Mouse (Mus musculus): ENCODE results near the gene Trim50. TPM values are rescaled to one million over a fixed set of nuclear protein-coding genes. Genes with fewer than 3 reads are reported as not detected.
A peak's percentile ranks its signal among the peaks of the same experiment; 100 is the strongest.

The Trim50 gene
- polyA plus RNA-seq, 1 experiment from 2014 or later: 3.5 TPM

DNA sequence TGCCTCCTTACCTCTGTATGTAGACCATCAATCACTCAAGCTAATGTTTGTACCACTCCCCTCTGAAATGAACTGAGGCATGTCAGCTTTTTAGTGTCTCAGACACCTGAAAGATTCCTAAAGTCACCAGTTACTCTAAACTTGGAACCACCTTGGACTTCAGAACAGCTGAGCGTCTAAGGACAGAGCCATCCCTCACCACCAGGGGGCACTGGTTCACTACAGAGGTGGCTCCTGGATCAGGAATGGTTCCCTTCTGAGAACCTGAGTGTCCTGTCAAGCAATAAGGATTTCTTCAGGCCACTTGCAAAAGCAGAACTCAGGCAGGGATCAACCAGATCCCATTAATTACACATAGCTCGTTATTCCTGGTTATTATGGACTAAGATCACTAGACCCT lies 47.1 kb downstream of the Trim50 start:
- WGBS: 8% methylated on average over 2 of the region's 2 CpGs
- ATAC-seq (ENCODE audit: low FRiP score, low TSS enrichment) (0 out of 2 replicates have a peak, but pooled peaks have one; percentile 39), DNase-seq (ENCODE audit: low spot score) (peak; percentile 86)
- TF ChIP-seq EP300 (optimal IDR thresholded peaks at IDR 0.05): no peak
- TF ChIP-seq CTCF (IDR thresholded peaks at IDR 0.05; ENCODE audit: low read depth): peak; percentile 97
- H3K4me2 ChIP-seq (replicated peaks; ENCODE audit: low read depth): no peak overlapping the region
- H3K4me3 ChIP-seq (ENCODE audit: low read depth, low read length): no peak overlapping the region
- no peak overlapping the region for H3K27ac ChIP-seq (replicated peaks)
- H3K9me3 ChIP-seq (ENCODE audit: control insufficient read depth, low read length): no peaks in the 10 kb centered on the region
- no peaks in the 10 kb centered on the region for H3K27me3 ChIP-seq (ENCODE audit: control insufficient read depth, insufficient read depth, low read length)
- H3K4me1 ChIP-seq (replicated peaks; ENCODE audit: control insufficient read depth, insufficient read depth): no peaks in the 10 kb centered on the region
- no peaks in the 10 kb centered on the region for H3K36me3 ChIP-seq (ENCODE audit: control insufficient read depth, insufficient read depth, low read length)
- H3K9ac ChIP-seq (ENCODE audit: low read length): no peak overlapping the region

DNA sequence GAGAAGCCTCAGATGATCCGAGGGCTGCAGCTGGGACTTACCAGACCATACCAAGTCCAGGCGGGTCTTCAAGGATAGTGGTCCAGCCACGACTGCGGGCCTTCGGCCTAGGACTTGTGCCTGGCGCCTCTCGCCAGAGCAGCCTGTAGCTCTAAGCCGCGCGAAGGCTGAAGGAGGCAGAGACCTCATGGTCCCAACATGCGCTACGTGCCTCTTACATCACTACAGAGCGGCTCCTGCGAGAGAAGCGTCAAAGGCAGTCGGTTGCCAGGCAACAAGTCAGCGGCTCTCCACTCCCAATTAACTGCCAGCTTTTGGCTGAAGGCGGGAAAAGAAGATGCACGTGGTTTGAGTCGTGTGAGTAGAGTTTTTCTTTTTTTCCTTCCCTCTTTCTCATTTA lies 51.5 kb downstream of the Trim50 start:
- peak; percentile 63; the same call in 1 of the 2 replicates for ATAC-seq (ENCODE audit: low FRiP score, low TSS enrichment)
- H3K36me3 ChIP-seq (ENCODE audit: control insufficient read depth, insufficient read depth, low read length): no peaks in the 10 kb centered on the region
- H3K9ac ChIP-seq (ENCODE audit: low read length): no peak overlapping the region
- WGBS: 36% methylated on average over 20 of the region's 20 CpGs
- no peak overlapping the region for H3K4me3 ChIP-seq (ENCODE audit: low read depth, low read length)
- DNase-seq (ENCODE audit: low spot score): no peak
- H3K4me2 ChIP-seq (replicated peaks; ENCODE audit: low read depth): no peak overlapping the region
- no peak for TF ChIP-seq EP300 (optimal IDR thresholded peaks at IDR 0.05)
- no peak for TF ChIP-seq CTCF (IDR thresholded peaks at IDR 0.05; ENCODE audit: low read depth)
- no peaks in the 10 kb centered on the region for H3K4me1 ChIP-seq (replicated peaks; ENCODE audit: control insufficient read depth, insufficient read depth)
- no peak overlapping the region for H3K27ac ChIP-seq (replicated peaks)
- H3K27me3 ChIP-seq (ENCODE audit: control insufficient read depth, insufficient read depth, low read length): no peaks in the 10 kb centered on the region
- H3K9me3 ChIP-seq (ENCODE audit: control insufficient read depth, low read length): no peaks in the 10 kb centered on the region

DNA sequence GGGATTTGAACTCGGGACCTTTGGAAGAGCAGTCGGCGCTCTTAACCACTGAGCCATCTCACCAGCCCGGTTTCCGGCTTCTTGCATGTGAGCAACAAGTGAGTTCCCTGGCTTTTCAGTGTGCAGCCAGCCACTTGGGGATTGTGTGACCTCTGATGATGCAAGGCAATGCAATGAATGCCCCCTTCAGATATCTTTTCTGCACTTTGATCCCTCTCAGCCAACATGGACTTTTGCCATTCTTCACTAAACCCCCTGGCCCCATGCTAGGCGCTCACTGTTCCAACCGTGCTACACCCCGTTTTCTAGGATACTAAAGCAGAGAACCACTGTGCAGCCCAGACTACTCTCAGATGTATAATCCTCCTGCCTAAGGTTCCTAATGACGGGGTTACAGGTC lies 52.3 kb downstream of the Trim50 start:
- H3K4me2 ChIP-seq (replicated peaks; ENCODE audit: low read depth): no peak overlapping the region
- no peak for TF ChIP-seq CTCF (IDR thresholded peaks at IDR 0.05; ENCODE audit: low read depth)
- TF ChIP-seq EP300 (optimal IDR thresholded peaks at IDR 0.05): no peak

DNA sequence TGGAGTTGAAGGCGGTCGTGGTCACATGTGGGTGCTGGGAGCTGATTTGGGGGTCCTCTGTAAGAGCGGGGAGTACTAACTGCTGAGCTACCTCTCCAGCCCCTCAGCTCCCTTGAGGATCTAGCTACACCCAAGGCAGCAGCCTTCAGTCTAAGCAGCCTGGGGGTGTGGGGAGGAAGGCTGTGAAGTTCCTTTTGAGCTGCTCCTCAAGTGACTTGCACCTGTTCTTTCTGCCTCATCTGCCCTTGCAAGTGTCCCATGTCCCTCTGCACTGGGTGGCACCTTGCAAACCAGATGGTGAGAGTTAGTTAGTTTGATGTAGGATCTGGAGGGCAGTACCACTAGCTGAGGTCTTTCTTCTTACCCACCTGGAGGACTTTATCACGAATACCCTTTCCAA lies 55.0 kb downstream of the Trim50 start:
- DNase-seq (ENCODE audit: low spot score) (no peak), ATAC-seq (ENCODE audit: low FRiP score, low TSS enrichment) (no peak)
- no peaks in the 10 kb centered on the region for H3K4me1 ChIP-seq (replicated peaks; ENCODE audit: control insufficient read depth, insufficient read depth)
- no peak overlapping the region for H3K9ac ChIP-seq (ENCODE audit: low read length)
- no peak overlapping the region for H3K4me3 ChIP-seq (ENCODE audit: low read depth, low read length)
- H3K27ac ChIP-seq (replicated peaks): no peak overlapping the region
- H3K27me3 ChIP-seq (ENCODE audit: control insufficient read depth, insufficient read depth, low read length): no peaks in the 10 kb centered on the region
- TF ChIP-seq CTCF (IDR thresholded peaks at IDR 0.05; ENCODE audit: low read depth) (no peak), EP300 (optimal IDR thresholded peaks at IDR 0.05) (no peak)
- no peaks in the 10 kb centered on the region for H3K36me3 ChIP-seq (ENCODE audit: control insufficient read depth, insufficient read depth, low read length)
- no peak overlapping the region for H3K4me2 ChIP-seq (replicated peaks; ENCODE audit: low read depth)
- WGBS: 80% methylated on average over 4 of the region's 4 CpGs
- no peaks in the 10 kb centered on the region for H3K9me3 ChIP-seq (ENCODE audit: control insufficient read depth, low read length)

More for the DNA sequence above, 52.3 kb downstream of the Trim50 start:
- Histone ChIP-seq H3K9ac (ENCODE audit: low read length) (no peak overlapping the region), H3K9me3 (ENCODE audit: control insufficient read depth, low read length) (no peaks in the 10 kb centered on the region), H3K4me1 (replicated peaks; ENCODE audit: control insufficient read depth, insufficient read depth) (no peaks in the 10 kb centered on the region), H3K4me3 (ENCODE audit: low read depth, low read length) (no peak overlapping the region), H3K36me3 (ENCODE audit: control insufficient read depth, insufficient read depth, low read length) (no peaks in the 10 kb centered on the region), H3K27me3 (ENCODE audit: control insufficient read depth, insufficient read depth, low read length) (no peaks in the 10 kb centered on the region), H3K27ac (replicated peaks) (no peak overlapping the region)
- DNase-seq (ENCODE audit: low spot score): no peak
- 78% methylated on average over 9 of the region's 9 CpGs for WGBS
- ATAC-seq (ENCODE audit: low FRiP score, low TSS enrichment): no peak

DNA sequence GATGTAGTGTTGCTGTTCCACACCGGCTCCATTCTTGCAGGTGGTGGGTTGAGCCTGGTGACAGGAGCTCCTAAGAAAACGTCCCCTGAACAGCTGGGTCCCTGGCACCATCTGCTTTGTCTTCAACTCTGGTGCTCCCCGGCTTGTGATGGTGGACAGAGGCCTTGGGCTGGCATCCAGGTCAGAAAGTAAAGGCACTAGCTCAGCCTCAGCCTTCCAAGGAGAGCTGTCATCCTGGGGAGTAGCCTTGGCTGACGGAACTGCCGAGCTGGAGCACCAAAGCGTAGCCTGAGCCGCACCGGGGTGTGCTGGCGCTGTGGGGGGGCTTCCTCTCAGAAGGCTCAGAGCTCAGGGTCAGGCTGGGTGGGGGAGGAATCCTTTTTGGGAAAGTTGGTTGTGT lies 57.2 kb downstream of the Trim50 start:
- Histone ChIP-seq H3K9ac (ENCODE audit: low read length) (no peak overlapping the region), H3K36me3 (ENCODE audit: control insufficient read depth, insufficient read depth, low read length) (no peaks in the 10 kb centered on the region), H3K4me3 (ENCODE audit: low read depth, low read length) (no peak overlapping the region), H3K4me2 (replicated peaks; ENCODE audit: low read depth) (no peak overlapping the region), H3K27me3 (ENCODE audit: control insufficient read depth, insufficient read depth, low read length) (no peaks in the 10 kb centered on the region), H3K27ac (replicated peaks) (no peak overlapping the region), H3K9me3 (ENCODE audit: control insufficient read depth, low read length) (no peaks in the 10 kb centered on the region), H3K4me1 (replicated peaks; ENCODE audit: control insufficient read depth, insufficient read depth) (no peaks in the 10 kb centered on the region)
- no peak for DNase-seq (ENCODE audit: low spot score)
- no peak for TF ChIP-seq CTCF (IDR thresholded peaks at IDR 0.05; ENCODE audit: low read depth)
- no peak for TF ChIP-seq EP300 (optimal IDR thresholded peaks at IDR 0.05)
- 92% methylated on average over 9 of the region's 9 CpGs for WGBS
- ATAC-seq (ENCODE audit: low FRiP score, low TSS enrichment): no peak

Small RNA genes lying within 50 kb of the gene (microRNA-seq; reads per million reads assigned to microRNA genes)
- not detected for gene Mir7033

Other genes with a start within 250 kb of the Trim50 start
- 9.9 and 11.6 TPM in 2 replicates for gene Tbl2, start 203.6 kb upstream of the Trim50 start, polyA plus RNA-seq (2015; fragmentation: Nextera tagmentation; extraction: Ambion mirVana)
- 46.4 and 50.4 TPM in 2 replicates for gene Bcl7b, start 185.0 kb upstream of the Trim50 start, polyA plus RNA-seq (2015; fragmentation: Nextera tagmentation; extraction: Ambion mirVana)
- gene Baz1b, start 166.0 kb upstream of the Trim50 start, polyA plus RNA-seq (2015; fragmentation: Nextera tagmentation; extraction: Ambion mirVana): 9.6 and 10.2 TPM in 2 replicates
- gene Fzd9, start 102.1 kb upstream of the Trim50 start, polyA plus RNA-seq (2015; fragmentation: Nextera tagmentation; extraction: Ambion mirVana): 0.42 and 0.54 TPM in 2 replicates
- 1.1 and 1.2 TPM in 2 replicates for gene Fkbp6, start 3.3 kb upstream of the Trim50 start, polyA plus RNA-seq (2015; fragmentation: Nextera tagmentation; extraction: Ambion mirVana)
- 13.5 and 15.2 TPM in 2 replicates for gene Nsun5, start 16.7 kb downstream of the Trim50 start, polyA plus RNA-seq (2015; fragmentation: Nextera tagmentation; extraction: Ambion mirVana)
- gene Pom121, start 41.3 kb downstream of the Trim50 start, polyA plus RNA-seq (2015; fragmentation: Nextera tagmentation; extraction: Ambion mirVana): 3.6 and 3.9 TPM in 2 replicates
- 4.9 and 7.3 TPM in 2 replicates for gene Hip1, start 191.8 kb downstream of the Trim50 start, polyA plus RNA-seq (2015; fragmentation: Nextera tagmentation; extraction: Ambion mirVana)
- not detected in 2 replicates for gene Ccl26, start 210.3 kb downstream of the Trim50 start, polyA plus RNA-seq (2015; fragmentation: Nextera tagmentation; extraction: Ambion mirVana)
- gene Ccl24, start 219.8 kb downstream of the Trim50 start, polyA plus RNA-seq (2015; fragmentation: Nextera tagmentation; extraction: Ambion mirVana): 1.7 and 2.8 TPM in 2 replicates

All from stomach, postnatal 0 days (tissue).